Mouse (Mus musculus) liver, embryonic 12.5 days (tissue): Measurements from ENCODE around the gene Rtn3. TPM values are rescaled to one million over a fixed set of nuclear protein-coding genes. Genes with fewer than 3 reads are reported as not detected.
A peak's percentile ranks its signal among the peaks of the same experiment; 100 is the strongest.

ENCODE experiments used
- ATAC-seq: fragments of 200-750 bp; cut with Nextera tagmentation; 2 replicates; pipeline ENCODE4 v1.8.0; 2017; ENCODE audit warnings: moderate number of reproducible peaks, mild to moderate bottlenecking, moderate library complexity
- H3K27ac ChIP-seq: fragments of 300-500 bp; sonication (generic); 2 replicates; pipeline ENCODE4 v1.5.1; 2016; ENCODE audit warnings: mild to moderate bottlenecking
- H3K27me3 ChIP-seq: fragments of 300-500 bp; sonication (generic); replicated peaks from 2 replicates; pipeline ENCODE4 v1.6.1; 2016; ENCODE audit warnings: mild to moderate bottlenecking, moderate library complexity
- H3K36me3 ChIP-seq: fragments of 300-500 bp; sonication (generic); 2 replicates; pipeline ENCODE4 v1.6.1; 2016; ENCODE audit warnings: mild to moderate bottlenecking, moderate library complexity
- H3K4me1 ChIP-seq: fragments of 300-500 bp; sonication (generic); 2 replicates; pipeline ENCODE4 v1.6.1; 2016
- H3K4me2 ChIP-seq: fragments of 300-500 bp; sonication (generic); 2 replicates; pipeline ENCODE4 v1.6.1; 2016; ENCODE audit warnings: mild to moderate bottlenecking, moderate library complexity
- H3K4me3 ChIP-seq: fragments of 300-500 bp; sonication (generic); 2 replicates; pipeline ENCODE4 v1.5.1; 2016; ENCODE audit warnings: mild to moderate bottlenecking, moderate library complexity
- H3K9ac ChIP-seq: fragments of 300-500 bp; sonication (generic); 2 replicates; pipeline ENCODE4 v1.6.1; 2016; ENCODE audit warnings: mild to moderate bottlenecking, moderate library complexity
- H3K9me3 ChIP-seq: fragments of 300-500 bp; sonication (generic); replicated peaks from 2 replicates; pipeline ENCODE4 v1.6.1; 2016; ENCODE audit warnings: mild to moderate bottlenecking, moderate library complexity
- WGBS: fragments of 180-500 bp; shearing (Covaris S2); methylation state at CpG from one replicate; pipeline ENCODE4 v1.1.7; 2016; ENCODE audit not compliant: insufficient replicate concordance; 5-methylcytosine and 5-hydroxymethylcytosine counted together
- polyA plus RNA-seq: library from polyadenylated mRNA; unstranded; fragments of >200 nt; fragmentation: Nextera tagmentation; extraction: Ambion mirVana; gene quantifications from 2 replicates; pipeline ENCODE4 v1.2.1, GENCODE M21; 2016

Gene Rtn3
- polyA plus RNA-seq, result 83.1 and 84.6 TPM in 2 replicates

GRCm38 (mm10) chr19:7482599-7483511, at the start of gene Rtn3:
Rtn3 (minus strand) TSS chr19:7483281.
- Histone ChIP-seq H3K27me3 (no peaks in the 10 kb centered on the region), H3K9me3 (no peaks in the 10 kb centered on the region), H3K27ac (peak within 1 kb of the TSS; percentile 99), H3K4me3 (peak within 1 kb of the TSS; percentile 88), H3K4me1 (peaks cover 32% of the 10 kb centered on the region), H3K9ac (peak within 1 kb of the TSS; percentile 98), H3K4me2 (peak within 1 kb of the TSS; percentile 94), H3K36me3 (peaks cover 6% of the 10 kb centered on the region; the same call in 1 of the 2 replicates)
- under 1% methylated on average over 77 of the region's 80 CpGs for WGBS
- ATAC-seq, result peak; percentile 91

DNA sequence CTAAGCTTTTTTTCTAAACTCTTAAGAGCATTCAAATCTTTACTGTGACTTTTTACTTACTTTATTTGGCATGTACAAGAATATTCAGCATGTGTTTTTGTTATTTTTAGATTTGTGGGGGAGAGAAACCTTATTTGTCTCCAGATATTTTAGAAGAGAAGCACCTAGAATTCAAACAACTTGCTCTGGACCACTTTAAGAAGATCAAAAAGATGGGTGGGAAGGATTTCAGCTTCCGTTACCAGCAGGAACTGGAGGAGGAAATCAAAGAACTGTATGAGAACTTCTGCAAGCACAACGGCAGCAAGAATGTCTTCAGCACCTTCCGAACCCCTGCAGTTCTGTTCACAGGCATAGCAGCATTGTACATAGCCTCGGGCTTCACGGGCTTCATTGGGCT, 48.8 kb upstream of the Rtn3 start:
- peaks cover 58% of the 10 kb centered on the region for H3K36me3 ChIP-seq
- H3K27ac ChIP-seq, result no peak overlapping the region
- no peak overlapping the region for H3K4me2 ChIP-seq
- no peaks in the 10 kb centered on the region for H3K9me3 ChIP-seq
- H3K4me1 ChIP-seq, result no peaks in the 10 kb centered on the region
- H3K27me3 ChIP-seq, result no peaks in the 10 kb centered on the region
- ATAC-seq, result no peak
- WGBS, result 87% methylated on average over 5 of the region's 5 CpGs
- H3K9ac ChIP-seq, result no peak overlapping the region
- no peak overlapping the region for H3K4me3 ChIP-seq

DNA sequence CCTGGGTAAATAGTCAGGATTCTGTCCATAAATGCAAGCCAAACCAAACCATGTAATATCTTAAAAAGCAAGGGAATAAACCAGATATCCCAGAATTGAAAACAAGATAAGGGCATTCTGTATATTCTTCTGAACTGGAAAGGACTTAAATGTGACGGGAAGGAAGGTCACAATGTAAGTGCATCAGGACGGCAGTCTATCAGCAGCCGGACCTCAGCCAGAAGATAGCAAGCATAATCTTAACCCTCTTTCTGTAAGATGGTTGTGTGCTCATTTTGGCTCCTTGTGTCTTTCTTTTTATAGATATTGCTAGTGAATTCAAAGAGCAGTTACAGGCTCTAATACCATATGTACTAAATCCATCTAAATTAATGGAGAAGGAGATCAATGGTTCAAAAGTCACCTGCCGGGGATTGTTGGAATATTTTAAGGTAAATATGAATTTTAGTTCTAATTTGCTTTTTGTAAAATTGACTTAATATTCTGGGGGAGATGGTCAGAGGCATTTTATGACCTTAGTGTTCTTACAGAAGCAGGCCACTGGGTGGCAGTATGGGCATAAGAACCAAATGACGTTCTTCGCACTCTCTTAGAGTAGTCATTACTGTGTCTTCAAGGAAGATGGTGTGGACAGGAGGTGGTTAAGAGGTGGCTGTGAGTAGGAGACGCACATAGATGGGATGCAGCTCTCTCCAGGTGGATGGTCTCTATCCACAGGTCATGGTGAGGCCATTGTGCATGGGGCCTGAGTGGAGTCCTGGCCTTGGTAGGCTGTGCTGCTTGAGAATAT, 45.8 kb upstream of the Rtn3 start:
- Histone ChIP-seq H3K4me3 (no peak overlapping the region), H3K4me2 (no peak overlapping the region), H3K9me3 (no peaks in the 10 kb centered on the region), H3K9ac (no peak overlapping the region), H3K4me1 (no peaks in the 10 kb centered on the region), H3K27ac (no peak overlapping the region), H3K27me3 (no peaks in the 10 kb centered on the region), H3K36me3 (peaks cover 66% of the 10 kb centered on the region)
- 0 out of 2 replicates have a peak, but pooled peaks have one; percentile 18 for ATAC-seq
- WGBS, result 55% methylated on average over 7 of the region's 7 CpGs

DNA sequence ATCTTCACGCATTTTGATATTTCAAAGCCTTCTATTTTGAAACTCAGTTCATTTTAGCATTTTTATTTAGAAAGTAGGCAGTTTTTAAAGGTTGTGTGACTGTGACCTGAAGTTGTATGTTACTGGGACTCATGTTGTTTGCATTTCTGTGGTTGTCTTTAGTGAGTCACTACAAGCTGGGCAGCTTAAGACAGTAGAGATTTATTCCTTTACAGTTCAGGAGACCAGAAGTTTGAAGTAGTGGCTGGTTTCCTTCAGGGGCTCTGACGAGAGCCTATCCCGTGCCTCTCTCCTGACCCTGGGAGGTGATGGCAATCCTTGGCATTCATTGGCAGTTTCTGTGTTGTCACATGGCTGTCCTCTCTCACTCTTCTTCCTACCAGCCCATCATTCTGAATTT, 41.8 kb upstream of the Rtn3 start:
- WGBS, result 76% methylated on average over 3 of the region's 3 CpGs
- ATAC-seq, result no peak
- no peak overlapping the region for H3K4me3 ChIP-seq

GRCm38 (mm10) chr19:7523781-7524180, 40.7 kb upstream of the Rtn3 start:
- H3K4me3 ChIP-seq, result no peak overlapping the region
- no peak for ATAC-seq
- H3K9ac ChIP-seq, result no peak overlapping the region
- no peak overlapping the region for H3K27ac ChIP-seq
- no peaks in the 10 kb centered on the region for H3K4me1 ChIP-seq
- H3K27me3 ChIP-seq, result no peaks in the 10 kb centered on the region
- H3K36me3 ChIP-seq, result peaks cover 65% of the 10 kb centered on the region
- no peaks in the 10 kb centered on the region for H3K9me3 ChIP-seq
- H3K4me2 ChIP-seq, result no peak overlapping the region

More for the DNA sequence above, 41.8 kb upstream of the Rtn3 start:
- Histone ChIP-seq H3K27me3 (no peaks in the 10 kb centered on the region), H3K4me2 (no peak overlapping the region), H3K9ac (no peak overlapping the region), H3K36me3 (peaks cover 61% of the 10 kb centered on the region), H3K4me1 (no peaks in the 10 kb centered on the region), H3K27ac (no peak overlapping the region), H3K9me3 (no peaks in the 10 kb centered on the region)

GRCm38 (mm10) chr19:7523292-7523691, 40.2 kb upstream of the Rtn3 start:
- H3K27me3 ChIP-seq, result no peaks in the 10 kb centered on the region
- peaks cover 68% of the 10 kb centered on the region for H3K36me3 ChIP-seq
- H3K9me3 ChIP-seq, result no peaks in the 10 kb centered on the region
- H3K4me1 ChIP-seq, result no peaks in the 10 kb centered on the region
- no peak overlapping the region for H3K9ac ChIP-seq
- no peak for ATAC-seq
- WGBS, result 76% methylated on average over 1 of the region's 1 CpGs
- H3K4me3 ChIP-seq, result no peak overlapping the region
- H3K4me2 ChIP-seq, result no peak overlapping the region
- H3K27ac ChIP-seq, result no peak overlapping the region

GRCm38 (mm10) chr19:7522856-7523255, 39.8 kb upstream of the Rtn3 start:
- Histone ChIP-seq H3K4me2 (no peak overlapping the region), H3K4me1 (no peaks in the 10 kb centered on the region), H3K4me3 (no peak overlapping the region), H3K9ac (no peak overlapping the region), H3K9me3 (no peaks in the 10 kb centered on the region), H3K27me3 (no peaks in the 10 kb centered on the region), H3K27ac (no peak overlapping the region), H3K36me3 (peaks cover 67% of the 10 kb centered on the region)
- ATAC-seq, result no peak
- 86% methylated on average over 2 of the region's 2 CpGs for WGBS

GRCm38 (mm10) chr19:7521619-7522018, 38.5 kb upstream of the Rtn3 start:
- Histone ChIP-seq H3K27ac (no peak overlapping the region), H3K4me1 (peaks cover 7% of the 10 kb centered on the region; the same call in 1 of the 2 replicates), H3K27me3 (no peaks in the 10 kb centered on the region), H3K36me3 (peaks cover 73% of the 10 kb centered on the region), H3K9me3 (no peaks in the 10 kb centered on the region), H3K9ac (no peak overlapping the region), H3K4me3 (no peak overlapping the region), H3K4me2 (no peak overlapping the region)
- 80% methylated on average over 3 of the region's 3 CpGs for WGBS
- no peak for ATAC-seq

DNA sequence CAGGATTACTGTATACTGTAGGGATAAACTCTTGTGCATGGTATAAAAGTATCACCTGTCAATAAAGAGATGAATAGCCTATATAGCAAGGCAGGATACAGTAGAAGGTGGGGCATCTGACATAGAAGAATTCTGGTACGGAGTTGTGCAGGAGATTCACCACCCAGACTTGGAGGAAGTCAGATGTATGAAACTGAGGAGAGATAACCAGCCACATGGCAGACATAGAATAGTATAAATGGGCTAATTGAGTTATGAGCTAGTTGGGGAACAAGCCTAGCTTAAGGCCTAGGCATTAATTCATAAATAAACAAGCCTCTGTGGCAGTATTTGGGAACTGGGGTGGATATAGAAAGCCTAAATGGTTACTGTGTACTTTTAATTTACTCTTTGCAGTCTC, 33.4 kb upstream of the Rtn3 start:
- no peak overlapping the region for H3K4me3 ChIP-seq
- no peaks in the 10 kb centered on the region for H3K27me3 ChIP-seq
- H3K9ac ChIP-seq, result no peak overlapping the region
- ATAC-seq, result no peak
- H3K36me3 ChIP-seq, result peaks cover 63% of the 10 kb centered on the region
- no peaks in the 10 kb centered on the region for H3K9me3 ChIP-seq
- H3K4me1 ChIP-seq, result peaks cover 15% of the 10 kb centered on the region
- H3K27ac ChIP-seq, result no peak overlapping the region; the same call in 1 of the 2 replicates
- H3K4me2 ChIP-seq, result no peak overlapping the region
- whole genome bisulfite sequencing, result 39% methylated on average over 1 of the region's 1 CpGs

GRCm38 (mm10) chr19:7508026-7508425, 24.9 kb upstream of the Rtn3 start:
- H3K4me2 ChIP-seq, result no peak overlapping the region
- H3K9ac ChIP-seq, result no peak overlapping the region
- no peak overlapping the region for H3K4me3 ChIP-seq
- WGBS, result 67% methylated on average over 4 of the region's 4 CpGs
- H3K9me3 ChIP-seq, result no peaks in the 10 kb centered on the region
- no peaks in the 10 kb centered on the region for H3K27me3 ChIP-seq
- H3K36me3 ChIP-seq, result peaks cover 33% of the 10 kb centered on the region
- no peak for ATAC-seq
- H3K4me1 ChIP-seq, result peaks cover 16% of the 10 kb centered on the region
- no peak overlapping the region for H3K27ac ChIP-seq

GRCm38 (mm10) chr19:7506321-7506720, 23.2 kb upstream of the Rtn3 start:
- Histone ChIP-seq H3K9me3 (no peaks in the 10 kb centered on the region), H3K27ac (no peak overlapping the region), H3K36me3 (peaks cover 21% of the 10 kb centered on the region), H3K4me1 (peaks cover 16% of the 10 kb centered on the region), H3K27me3 (no peaks in the 10 kb centered on the region), H3K4me3 (no peak overlapping the region), H3K4me2 (no peak overlapping the region), H3K9ac (no peak overlapping the region)
- ATAC-seq, result no peak
- WGBS, result 69% methylated on average over 1 of the region's 1 CpGs

GRCm38 (mm10) chr19:7502432-7502831, 19.4 kb upstream of the Rtn3 start:
- WGBS, result 79% methylated on average over 2 of the region's 2 CpGs
- no peaks in the 10 kb centered on the region for H3K9me3 ChIP-seq
- no peak for ATAC-seq
- H3K27ac ChIP-seq, result no peak overlapping the region
- H3K4me1 ChIP-seq, result 0 out of 2 replicates have a peak, but pooled peaks cover 13% of the 10 kb centered on the region
- no peak overlapping the region for H3K4me2 ChIP-seq
- H3K4me3 ChIP-seq, result no peak overlapping the region
- no peaks in the 10 kb centered on the region for H3K36me3 ChIP-seq
- H3K27me3 ChIP-seq, result no peaks in the 10 kb centered on the region
- no peak overlapping the region for H3K9ac ChIP-seq
